Mouse (Mus musculus): ENCODE results near the gene Gm4924. TPM values are rescaled to one million over a fixed set of nuclear protein-coding genes. Genes with fewer than 3 reads are reported as not detected.

Gm4924 gene
- total RNA-seq (2023): 1 to 10 TPM; 6.5 to 6.6 TPM

DNA sequence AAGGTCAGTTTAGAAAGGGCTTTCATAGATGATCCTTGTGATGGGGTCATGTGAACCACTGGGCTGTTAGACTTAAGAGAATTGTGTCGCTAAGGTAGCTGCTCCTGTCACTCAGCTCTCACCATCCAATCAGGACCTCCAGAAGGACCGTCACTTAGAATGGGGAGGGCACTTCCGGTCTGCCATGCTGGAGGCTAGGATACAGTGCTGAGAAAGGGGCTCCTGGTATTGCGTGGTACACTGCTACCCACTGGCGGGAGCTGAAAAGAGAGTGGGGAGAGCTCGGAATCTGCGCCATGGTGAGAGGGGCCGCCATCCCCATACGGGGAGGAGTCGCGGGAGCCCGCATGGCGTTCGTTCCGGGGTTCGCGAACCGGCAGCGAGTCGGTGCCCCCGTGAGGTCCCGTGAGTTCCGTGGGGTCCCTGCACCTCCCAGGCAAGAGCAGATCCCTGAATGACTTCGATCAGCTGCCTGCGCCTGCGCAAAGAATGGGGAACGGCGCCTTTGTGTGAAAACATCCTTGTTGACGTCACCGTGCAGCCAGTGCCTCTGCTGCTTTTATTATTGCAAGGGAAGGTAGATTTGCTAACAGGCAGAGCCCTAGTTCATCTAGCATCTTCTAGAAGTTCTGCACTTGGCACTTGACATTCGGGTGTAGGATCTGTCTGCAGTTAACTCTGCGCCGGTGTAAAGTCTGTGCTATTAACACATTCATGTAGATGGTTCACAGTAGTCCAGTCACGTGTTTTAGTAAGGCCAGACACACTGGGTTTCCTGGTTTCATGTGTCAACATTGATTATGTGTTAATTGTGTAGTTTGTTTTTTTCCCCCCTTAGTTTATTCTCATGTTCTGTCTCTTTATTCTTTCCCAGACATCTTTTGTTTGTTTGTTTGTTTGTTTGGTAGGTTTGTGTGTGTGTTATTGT is at the start of gene Gm4924:
Gm4924 (plus strand) TSS at position 173 of the 928 bp plus-strand sequence.

DNA sequence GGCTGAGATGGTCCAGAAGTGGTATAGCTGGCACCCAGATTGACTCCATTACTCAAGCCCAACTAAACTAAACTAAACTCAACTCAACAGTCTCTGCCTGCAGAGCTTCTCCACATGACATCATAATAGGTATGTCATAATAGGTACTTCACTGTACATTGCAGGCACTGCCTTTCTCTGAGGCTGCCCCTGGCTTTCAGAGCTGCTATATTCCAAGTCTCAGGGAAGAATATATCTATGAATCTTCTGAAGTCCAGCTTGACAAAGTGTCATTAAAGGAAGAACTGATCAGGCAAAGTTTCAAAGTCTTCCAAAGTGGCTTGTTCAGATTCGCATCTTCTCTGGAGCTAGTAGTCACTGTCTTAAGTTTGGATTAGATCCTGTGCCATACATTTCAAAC is 37.6 kb upstream of the Gm4924 start, which contains the start of gene 4932415D10Rik:
4932415D10Rik (minus strand) TSS at position 101 of the 400 bp plus-strand sequence.

Other genes with a start within 250 kb of the Gm4924 start
- 1 to 10 TPM; 7.4 to 9.2 TPM for gene AU041133, start 226.2 kb upstream of the Gm4924 start, total RNA-seq (2023)
- gene Zfp938, start 113.0 kb upstream of the Gm4924 start, total RNA-seq (2023): 1 to 10 TPM; 5.2 to 5.4 TPM
- gene 4932415D10Rik, start 37.7 kb upstream of the Gm4924 start, total RNA-seq (2023): not detected
- gene Gm1553, start 138.4 kb downstream of the Gm4924 start, total RNA-seq (2023): not detected